Mouse (Mus musculus) lung, embryonic 14.5 days (tissue): ENCODE measurements around the gene S100pbp. TPM values are rescaled to one million over a fixed set of nuclear protein-coding genes. Genes with fewer than 3 reads are reported as not detected.

Experiments used
- ATAC-seq: fragments of 200-750 bp; cut with Nextera tagmentation; 2 replicates; pipeline ENCODE4 v1.8.0; 2017; ENCODE audit warnings: mild to moderate bottlenecking, moderate TSS enrichment, moderate library complexity; ENCODE audit not compliant: insufficient read depth
- DNase-seq: peaks from one replicate; pipeline ENCODE4 v3.0.0-alpha.2; 2015
- H3K27ac ChIP-seq: fragments of 300-500 bp; sonication (generic); 2 replicates; pipeline ENCODE4 v1.5.1; 2014; ENCODE audit warnings: low read depth, mild to moderate bottlenecking, moderate library complexity
- H3K27me3 ChIP-seq: fragments of 300-500 bp; sonication (generic); 2 replicates; pipeline ENCODE4 v1.6.1; 2014; ENCODE audit warnings: low read length, control low read depth; ENCODE audit not compliant: insufficient read depth
- H3K36me3 ChIP-seq: fragments of 300-500 bp; sonication (generic); 2 replicates; pipeline ENCODE4 v1.6.1; 2014; ENCODE audit warnings: control low read depth; ENCODE audit not compliant: insufficient read depth
- H3K4me1 ChIP-seq: fragments of 300-500 bp; sonication (generic); 2 replicates; pipeline ENCODE4 v1.6.1; 2014; ENCODE audit warnings: antibody characterized with exemption, control low read depth; ENCODE audit not compliant: insufficient read depth
- H3K4me2 ChIP-seq: fragments of 300-500 bp; sonication (generic); 2 replicates; pipeline ENCODE4 v1.6.1; 2014; ENCODE audit warnings: mild to moderate bottlenecking
- H3K4me3 ChIP-seq: fragments of 300-500 bp; sonication (generic); 2 replicates; pipeline ENCODE4 v1.5.1; 2014; ENCODE audit warnings: low read depth, low read length
- H3K9ac ChIP-seq: fragments of 300-500 bp; sonication (generic); 2 replicates; pipeline ENCODE4 v1.6.1; 2014
- H3K9me3 ChIP-seq: fragments of 300-500 bp; sonication (generic); 2 replicates; pipeline ENCODE4 v1.6.1; 2016; ENCODE audit warnings: low read depth, low read length, control low read depth
- CTCF ChIP-seq: IDR thresholded peaks from 2 replicates; pipeline ENCODE4 v1.5.1; 2016; ENCODE audit warnings: antibody characterized with exemption, low read depth
- WGBS: fragments of 180-500 bp; shearing (Covaris S2); extraction: QIAGEN DNeasy Blood & Tissue Kit; methylation state at CpG from one replicate; pipeline ENCODE4 v1.1.7; 2014; 5-methylcytosine and 5-hydroxymethylcytosine counted together
- polyA plus RNA-seq: library from polyadenylated mRNA; unstranded; fragments of >200 nt; fragmentation: Nextera tagmentation; extraction: Ambion mirVana; gene quantifications from 2 replicates; pipeline ENCODE4 v1.2.1, GENCODE M21; 2014

The S100pbp gene
- polyA plus RNA-seq, 1 experiment from 2014 or later: 17.3 TPM

GRCm38 (mm10) chr4:129141560-129142438, 47.7 kb downstream of the S100pbp start:
- no peak overlapping the region for H3K27ac ChIP-seq

GRCm38 (mm10) chr4:129140808-129141207, 48.7 kb downstream of the S100pbp start:
- no peak for TF ChIP-seq CTCF
- Histone ChIP-seq H3K4me2 (no peak overlapping the region), H3K27me3 (peaks cover 23% of the 10 kb centered on the region), H3K4me3 (no peak overlapping the region), H3K4me1 (0 out of 2 replicates have a peak, but pooled peaks cover 4% of the 10 kb centered on the region), H3K9me3 (no peaks in the 10 kb centered on the region), H3K36me3 (no peaks in the 10 kb centered on the region), H3K27ac (no peak overlapping the region), H3K9ac (no peak overlapping the region)
- 77% methylated on average over 4 of the region's 4 CpGs for WGBS
- DNase-seq: no peak
- no peak for ATAC-seq

More at GRCm38 (mm10) chr4:129141560-129142438, 47.7 kb downstream of the S100pbp start:
- H3K4me2 ChIP-seq: no peak overlapping the region
- 72% methylated on average over 17 of the region's 17 CpGs for WGBS
- H3K27me3 ChIP-seq: peaks cover 15% of the 10 kb centered on the region
- DNase-seq (no peak), ATAC-seq (no peak)
- no peak overlapping the region for H3K9ac ChIP-seq
- H3K36me3 ChIP-seq: no peaks in the 10 kb centered on the region
- H3K4me1 ChIP-seq: 0 out of 2 replicates have a peak, but pooled peaks cover 4% of the 10 kb centered on the region
- no peak overlapping the region for H3K4me3 ChIP-seq
- TF ChIP-seq CTCF: no peak
- H3K9me3 ChIP-seq: no peaks in the 10 kb centered on the region

- Histone ChIP-seq H3K27ac (no peak overlapping the region), H3K9ac (no peak overlapping the region), H3K4me3 (no peak overlapping the region), H3K27me3 (peaks cover 30% of the 10 kb centered on the region), H3K4me2 (no peak overlapping the region), H3K36me3 (no peaks in the 10 kb centered on the region), H3K9me3 (no peaks in the 10 kb centered on the region), H3K4me1 (0 out of 2 replicates have a peak, but pooled peaks cover 4% of the 10 kb centered on the region)
- DNase-seq (no peak), ATAC-seq (no peak)
- TF ChIP-seq CTCF: no peak
- 66% methylated on average over 5 of the region's 5 CpGs for WGBS
Observed at GRCm38 (mm10) chr4:129139642-129140041, 49.9 kb downstream of the S100pbp start.

- Histone ChIP-seq H3K4me3 (peak overlapping the region; percentile 51), H3K4me2 (peak overlapping the region; percentile 90), H3K27me3 (peaks cover 30% of the 10 kb centered on the region), H3K36me3 (no peaks in the 10 kb centered on the region), H3K9me3 (no peaks in the 10 kb centered on the region), H3K9ac (no peak overlapping the region; the same call in 1 of the 2 replicates), H3K4me1 (0 out of 2 replicates have a peak, but pooled peaks cover 4% of the 10 kb centered on the region), H3K27ac (no peak overlapping the region)
- ATAC-seq (no peak), DNase-seq (no peak)
- TF ChIP-seq CTCF: no peak
- whole genome bisulfite sequencing: 48% methylated on average over 14 of the region's 14 CpGs
Observed at GRCm38 (mm10) chr4:129137392-129138321, 51.9 kb downstream of the S100pbp start.

- Histone ChIP-seq H3K4me1 (0 out of 2 replicates have a peak, but pooled peaks cover 4% of the 10 kb centered on the region), H3K27ac (no peak within 1 kb of the TSS), H3K27me3 (peaks cover 30% of the 10 kb centered on the region), H3K4me3 (peak within 1 kb of the TSS; percentile 51), H3K4me2 (peak within 1 kb of the TSS; percentile 90), H3K36me3 (no peaks in the 10 kb centered on the region), H3K9me3 (no peaks in the 10 kb centered on the region), H3K9ac (peak within 1 kb of the TSS; percentile 57)
- ATAC-seq: peak; percentile 48
- WGBS: 1% methylated on average over 53 of the region's 80 CpGs
- DNase-seq: no peak
- TF ChIP-seq CTCF: no peak
Observed at GRCm38 (mm10) chr4:129136579-129137391, 52.7 kb downstream of the S100pbp start, which contains the start of gene Fndc5. TSS of gene Fndc5 (plus strand) at chr4:129136999.

GRCm38 (mm10) chr4:129136189-129136578, 53.3 kb downstream of the S100pbp start:
- TF ChIP-seq CTCF: no peak
- DNase-seq (no peak), ATAC-seq (no peak; the same call in 1 of the 2 replicates)
- H3K4me2 ChIP-seq: peak overlapping the region; percentile 90
- H3K9ac ChIP-seq: peak overlapping the region; percentile 57; the same call in 1 of the 2 replicates
- peak overlapping the region; percentile 51 for H3K4me3 ChIP-seq
- H3K9me3 ChIP-seq: no peaks in the 10 kb centered on the region
- H3K27me3 ChIP-seq: peaks cover 30% of the 10 kb centered on the region
- no peak overlapping the region for H3K27ac ChIP-seq
- 34% methylated on average over 9 of the region's 9 CpGs for WGBS
- no peaks in the 10 kb centered on the region for H3K36me3 ChIP-seq
- no peaks in the 10 kb centered on the region for H3K4me1 ChIP-seq
